In genomic region chr16:28928466-28928814, GRCm38 (mm10) we compare ENCODE assay signal across 8 mouse cellular contexts. TPM values are rescaled to one million over a fixed set of nuclear protein-coding genes. Genes with fewer than 3 reads are reported as not detected.
DNase-seq lines count a peak whose midpoint lies in the region; ATAC-seq and TF ChIP-seq lines count a peak whose summit lies in the region.

No protein-coding gene starts in this region.

- CTCF ChIA-PET in Patski (lab: Charles Lee): interaction anchor here (1.0 to 1.1 kb wide), 2 partner anchors 58 to 83 kb away, joined by 3 read pairs; no protein-coding TSS in a partner anchor

- H3K27ac ChIP-seq in forebrain, embryonic 13.5 days: peak overlapping the region; percentile 86
- peak overlapping the region; percentile 95 for H3K27ac ChIP-seq in kidney, embryonic 16.5 days (ENCODE audit: low read length)
- no peak overlapping the region for H3K27ac ChIP-seq in liver, embryonic 16.5 days (ENCODE audit: low read length)

- peak overlapping the region; percentile 82 for H3K4me3 ChIP-seq in forebrain, embryonic 13.5 days
- H3K4me3 ChIP-seq in kidney, embryonic 16.5 days (ENCODE audit: low read length): peak overlapping the region; percentile 85
- H3K4me3 ChIP-seq in liver, embryonic 16.5 days (ENCODE audit: low read depth, low read length): peak overlapping the region; percentile 63

- ATAC-seq in Patski: peak; percentile 34
- peak; percentile 19; the same call in 1 of the 2 replicates for ATAC-seq in forebrain, embryonic 13.5 days
- peak; percentile 40; the same call in 1 of the 2 replicates for ATAC-seq in kidney, embryonic 16.5 days (ENCODE audit: low FRiP score, low TSS enrichment)
- ATAC-seq in liver, embryonic 16.5 days (ENCODE audit: low read depth): peak; percentile 24; the same call in 1 of the 2 replicates

- H3K9me3 ChIP-seq in forebrain, embryonic 13.5 days (replicated peaks): no peaks in the 10 kb centered on the region
- H3K9me3 ChIP-seq in kidney, embryonic 16.5 days (ENCODE audit: low read length): no peaks in the 10 kb centered on the region
- H3K9me3 ChIP-seq in liver, embryonic 16.5 days (replicated peaks; ENCODE audit: control insufficient read depth, low read length): no peaks in the 10 kb centered on the region

- peak; percentile 33 for DNase-seq in gastrocnemius, postnatal 10 days
- DNase-seq in gastrocnemius, adult 18-20 months (ENCODE audit: low spot score): no peak
- DNase-seq in Patski (ENCODE audit: low read depth, low spot score): no peak
- DNase-seq in right cerebral cortex, postnatal 36 days (ENCODE audit: low spot score in 2 of 2): peak; percentile 12
- no peak for DNase-seq in spleen, adult 12 weeks (ENCODE audit: low spot score)

- POLR2A ChIA-PET in Patski (lab: Charles Lee): no interaction called here

- in situ Hi-C loops in Patski (cut with MboI; ENCODE audit: low pct_unique_long_range_greater_than_20kb): no loop called here

- peak overlapping the region; percentile 87 for H3K9ac ChIP-seq in forebrain, embryonic 13.5 days
- peak overlapping the region; percentile 92 for H3K9ac ChIP-seq in kidney, embryonic 16.5 days (replicated peaks; ENCODE audit: low read length)
- no peak overlapping the region; the same call in 1 of the 2 replicates for H3K9ac ChIP-seq in liver, embryonic 16.5 days (ENCODE audit: low read depth, low read length)

- WGBS in forebrain, embryonic 13.5 days: 0% methylated on average over 10 of the region's 10 CpGs
- under 1% methylated on average over 10 of the region's 10 CpGs for WGBS in kidney, embryonic 16.5 days
- WGBS in liver, embryonic 16.5 days (ENCODE audit: insufficient replicate concordance): 1% methylated on average over 10 of the region's 10 CpGs

- H3K27me3 ChIP-seq in Patski: no peaks in the 10 kb centered on the region
- peaks cover 36% of the 10 kb centered on the region for H3K27me3 ChIP-seq in forebrain, embryonic 13.5 days
- no peaks in the 10 kb centered on the region for H3K27me3 ChIP-seq in kidney, embryonic 16.5 days (ENCODE audit: insufficient read depth, low read length)
- peaks cover 30% of the 10 kb centered on the region for H3K27me3 ChIP-seq in liver, embryonic 16.5 days (ENCODE audit: control insufficient read depth, insufficient read depth, low read depth, low read length)

- peaks cover 30% of the 10 kb centered on the region for H3K4me1 ChIP-seq in forebrain, embryonic 13.5 days
- H3K4me1 ChIP-seq in kidney, embryonic 16.5 days (ENCODE audit: insufficient read depth, low read length): peaks cover 18% of the 10 kb centered on the region
- no peaks in the 10 kb centered on the region; the same call in 1 of the 2 replicates for H3K4me1 ChIP-seq in liver, embryonic 16.5 days (ENCODE audit: control insufficient read depth, low read depth, low read length)

- TF ChIP-seq CTCF in Patski (IDR thresholded peaks at IDR 0.05): no peak

- no peaks in the 10 kb centered on the region for H3K36me3 ChIP-seq in forebrain, embryonic 13.5 days (ENCODE audit: poor library complexity, severe bottlenecking)
- H3K36me3 ChIP-seq in kidney, embryonic 16.5 days (ENCODE audit: insufficient read depth, low read length): no peaks in the 10 kb centered on the region
- H3K36me3 ChIP-seq in liver, embryonic 16.5 days (ENCODE audit: control insufficient read depth, insufficient read depth): no peaks in the 10 kb centered on the region

- peak overlapping the region; percentile 92 for H3K4me2 ChIP-seq in forebrain, embryonic 13.5 days
- H3K4me2 ChIP-seq in kidney, embryonic 16.5 days (replicated peaks; ENCODE audit: low read depth, low read length): peak overlapping the region; percentile 83
- peak overlapping the region; percentile 53 for H3K4me2 ChIP-seq in liver, embryonic 16.5 days (ENCODE audit: low read depth, low read length)

RNA-seq across cellular contexts. Expression of gene Mb21d2, which starts 1.0 kb away (rescaled TPM):
- 1 to 10 TPM; 8.3 to 9.1 TPM for total RNA-seq in gastrocnemius, postnatal 10 days (2021)
- total RNA-seq in gastrocnemius, adult 18-20 months (2021): 10 to 100 TPM in 1 of 2 experiments, 1 to 10 TPM in 1; 10.0 to 13.4 TPM
- polyA plus RNA-seq in Patski (2021): 6.6 TPM
- polyA plus RNA-seq in forebrain, embryonic 13.5 days (2015; fragmentation: Nextera tagmentation; extraction: Ambion mirVana): 4.4 and 5.4 TPM in 2 replicates
- 5.6 and 5.9 TPM in 2 replicates for polyA plus RNA-seq in kidney, embryonic 16.5 days (2015; fragmentation: Nextera tagmentation; extraction: Ambion mirVana)
- polyA plus RNA-seq in liver, embryonic 16.5 days (2015; fragmentation: Nextera tagmentation; extraction: Ambion mirVana): 1.5 and 1.6 TPM in 2 replicates

Comparison
In these comparisons a context has a peak if more than half of its experiments do, and no peak if none do; other contexts are left out.
1. DNase-seq: peak in gastrocnemius, postnatal 10 days (single experiment) and right cerebral cortex, postnatal 36 days (2 of 2); none in gastrocnemius, adult 18-20 months (single experiment), Patski (single experiment) and spleen, adult 12 weeks (single experiment).
2. Peak in every context shown above with its lines, with median percentiles within 50 percentile points of each other: ATAC-seq, H3K4me2 ChIP-seq and H3K4me3 ChIP-seq.